25 mouse cellular contexts compared by ENCODE assay signal in genomic region chr13:51303112-51303511, GRCm38 (mm10).
"Had no signal": no experiment of that assay in that cellular context is flagged by ENCODE, and none has a peak within 500 bp of the region (broad histone marks: within the 10 kb centered on the region; RNA-seq: fewer than 3 reads in every experiment).

No protein-coding gene starts in this region.

- DNase-seq: gastrocnemius, adult 2 months; gastrocnemius, postnatal 10 days; gastrocnemius, postnatal 25 days; heart, adult 18-20 months; heart, postnatal 10 days; heart, postnatal 4 days; kidney, adult 18-20 months; kidney, adult 8-10 months; kidney, postnatal 14 days; kidney, postnatal 36 days; layer of hippocampus, adult 9-11 months; layer of hippocampus, postnatal 36 days had no signal

- H3K27me3 ChIP-seq: heart, embryonic 12.5 days; hindbrain, embryonic 13.5 days; hindbrain, embryonic 15.5 days; intestine, embryonic 15.5 days; kidney, embryonic 15.5 days; limb, embryonic 13.5 days; limb, embryonic 15.5 days; liver, embryonic 12.5 days had no signal

- H3K27ac ChIP-seq: gastrocnemius, adult 2 months; heart, embryonic 10.5 days; hindbrain, embryonic 13.5 days; hindbrain, embryonic 15.5 days; intestine, embryonic 15.5 days; kidney, embryonic 15.5 days; kidney, postnatal 0 days; limb, embryonic 13.5 days; limb, embryonic 15.5 days; liver, embryonic 12.5 days; liver, embryonic 14.5 days had no signal

- H3K9me3 ChIP-seq: heart, embryonic 10.5 days; hindbrain, embryonic 15.5 days; intestine, embryonic 15.5 days; kidney, embryonic 15.5 days; limb, embryonic 13.5 days; limb, embryonic 15.5 days had no signal

- H3K9ac ChIP-seq: heart, embryonic 12.5 days; hindbrain, embryonic 13.5 days; hindbrain, embryonic 15.5 days; intestine, embryonic 15.5 days; kidney, embryonic 15.5 days; limb, embryonic 13.5 days; limb, embryonic 15.5 days; liver, embryonic 12.5 days; liver, embryonic 14.5 days had no signal

- ATAC-seq: inflammation-experienced regulatory T-cells, adult 6 months; intestine, embryonic 15.5 days; intestine, postnatal 0 days; liver, embryonic 12.5 days had no signal

- H3K36me3 ChIP-seq: heart, embryonic 10.5 days; heart, embryonic 12.5 days; hindbrain, embryonic 13.5 days; hindbrain, embryonic 15.5 days; intestine, embryonic 15.5 days; kidney, embryonic 15.5 days; limb, embryonic 13.5 days; limb, embryonic 15.5 days; liver, embryonic 12.5 days had no signal

- H3K4me1 ChIP-seq: hindbrain, embryonic 15.5 days; intestine, embryonic 15.5 days; limb, embryonic 15.5 days; liver, embryonic 12.5 days had no signal

- H3K4me3 ChIP-seq: gastrocnemius, adult 2 months; heart, embryonic 10.5 days; heart, embryonic 12.5 days; hindbrain, embryonic 13.5 days; hindbrain, embryonic 15.5 days; intestine, embryonic 15.5 days; kidney, embryonic 15.5 days; limb, embryonic 13.5 days; limb, embryonic 15.5 days; liver, embryonic 12.5 days had no signal

- H3K4me2 ChIP-seq: heart, embryonic 12.5 days; hindbrain, embryonic 13.5 days; hindbrain, embryonic 15.5 days; intestine, embryonic 15.5 days; kidney, embryonic 15.5 days; limb, embryonic 13.5 days; limb, embryonic 15.5 days; liver, embryonic 12.5 days had no signal
